Mouse (Mus musculus): ENCODE measurements at regions not wholly inside any gene's neighbourhood (a gene's known extent, or its start where the extent isn't known, plus 50 kb on each side); places are given as distances from the start of the nearest gene placed in this dataset.

DNA sequence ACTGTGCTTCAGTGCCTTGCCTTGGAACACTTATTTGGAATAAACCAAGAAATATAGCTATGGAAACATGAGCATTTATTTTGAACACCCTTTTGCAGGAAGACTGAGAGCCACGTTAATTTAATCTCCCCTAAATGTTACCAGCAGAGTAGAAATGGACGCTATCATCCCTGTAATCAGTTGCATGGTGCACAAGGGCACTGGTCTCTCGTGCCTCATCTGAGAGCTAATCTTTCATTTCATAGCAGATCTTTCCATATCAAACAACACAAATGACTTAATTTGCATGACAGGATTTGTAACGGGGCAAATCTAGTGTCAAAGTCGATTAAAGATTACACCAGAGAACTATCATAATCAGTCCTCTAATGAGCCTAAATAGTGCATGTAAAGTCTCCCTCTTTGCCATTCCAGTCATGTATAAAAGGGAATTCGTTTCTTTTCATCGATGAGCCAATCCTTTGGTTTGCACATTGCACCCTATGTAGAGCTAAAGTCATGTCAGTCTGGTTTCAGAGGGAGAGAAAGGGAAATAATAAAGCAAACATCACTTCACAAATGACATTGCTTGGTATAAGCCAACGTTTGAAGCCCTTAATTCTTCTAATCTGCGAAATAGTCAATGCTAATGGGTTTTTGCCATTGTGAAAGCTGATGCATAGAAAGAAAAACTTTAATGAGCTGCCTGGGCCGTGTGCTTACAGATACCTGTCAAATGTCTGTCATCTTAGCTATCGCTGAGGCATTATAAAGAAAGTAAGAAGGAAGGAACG, 198.7 kb upstream of the Sp8 start:
- Histone ChIP-seq H3K27me3 (ENCODE audit: control insufficient read depth, insufficient read depth, low read length) (no peaks in the 10 kb centered on the region), H3K27ac (ENCODE audit: control insufficient read depth, insufficient read depth, low read length) (no peak overlapping the region), H3K4me1 (replicated peaks; ENCODE audit: control insufficient read depth, insufficient read depth, low read length) (no peaks in the 10 kb centered on the region), H3K4me3 (ENCODE audit: control insufficient read depth, insufficient read depth, low read length) (no peak overlapping the region), H3K36me3 (ENCODE audit: control insufficient read depth, insufficient read depth, low read length) (no peaks in the 10 kb centered on the region)
- 92% methylated on average over 12 of the region's 12 CpGs for WGBS
- no peak for TF ChIP-seq CTCF (IDR thresholded peaks at IDR 0.05; ENCODE audit: borderline replicate concordance, control insufficient read depth, extremely low read depth, insufficient read depth, low read length, poor library complexity)
- TF ChIP-seq POLR2A (IDR thresholded peaks at IDR 0.05; ENCODE audit: control insufficient read depth, extremely low read depth, insufficient read depth, low read length, poor library complexity), result no peak
- DNase-seq, result no peak

DNA sequence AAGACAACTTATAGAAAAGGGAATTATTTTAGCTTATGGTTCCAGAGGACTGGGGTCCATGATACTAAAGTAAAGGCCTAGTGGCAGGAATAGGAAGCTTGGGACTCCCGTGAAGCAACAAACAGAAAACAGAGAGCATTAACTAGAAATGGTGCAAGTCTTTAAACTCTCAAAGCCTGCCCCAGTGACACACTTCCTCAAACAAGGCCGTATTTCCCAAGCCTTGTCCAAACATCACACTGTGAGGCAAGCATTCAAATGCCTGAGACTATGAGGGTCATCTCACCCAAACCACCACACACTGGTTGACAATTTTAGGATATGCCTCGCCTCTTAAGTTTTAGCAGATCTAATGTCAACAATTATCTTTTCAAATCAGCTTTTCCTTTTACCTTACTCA, 205.2 kb upstream of the Sp8 start:
- 93% methylated on average over 3 of the region's 3 CpGs for WGBS

DNA sequence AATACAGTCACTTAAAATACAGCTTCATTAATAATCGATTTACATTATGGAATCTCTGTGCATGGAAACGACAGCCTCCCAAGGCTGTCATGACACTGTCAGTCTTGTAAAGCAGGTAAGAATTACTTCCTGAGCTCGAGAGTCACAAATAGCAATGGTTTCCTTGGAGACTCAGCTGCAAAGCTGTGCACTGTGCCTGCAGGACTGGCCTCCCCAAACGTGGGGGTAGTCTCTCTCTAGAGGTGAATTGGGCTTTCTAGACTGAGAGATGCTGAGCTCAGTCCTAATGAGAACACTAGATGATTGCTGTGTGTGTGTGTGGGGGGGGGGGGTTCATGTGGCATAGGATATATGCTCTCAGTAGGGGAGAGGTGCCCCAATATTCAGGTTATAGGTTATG, 208.9 kb upstream of the Sp8 start:
- Histone ChIP-seq H3K4me3 (ENCODE audit: control insufficient read depth, insufficient read depth, low read length) (no peak overlapping the region), H3K27ac (ENCODE audit: control insufficient read depth, insufficient read depth, low read length) (no peak overlapping the region), H3K4me1 (replicated peaks; ENCODE audit: control insufficient read depth, insufficient read depth, low read length) (no peaks in the 10 kb centered on the region), H3K36me3 (ENCODE audit: control insufficient read depth, insufficient read depth, low read length) (no peaks in the 10 kb centered on the region), H3K27me3 (ENCODE audit: control insufficient read depth, insufficient read depth, low read length) (no peaks in the 10 kb centered on the region)
- DNase-seq, result no peak
- TF ChIP-seq CTCF (IDR thresholded peaks at IDR 0.05; ENCODE audit: borderline replicate concordance, control insufficient read depth, extremely low read depth, insufficient read depth, low read length, poor library complexity) (no peak), POLR2A (IDR thresholded peaks at IDR 0.05; ENCODE audit: control insufficient read depth, extremely low read depth, insufficient read depth, low read length, poor library complexity) (no peak)
- WGBS, result 50% methylated on average over 4 of the region's 4 CpGs

More for the DNA sequence above, 205.2 kb upstream of the Sp8 start:
- no peak overlapping the region for H3K4me3 ChIP-seq (ENCODE audit: control insufficient read depth, insufficient read depth, low read length)
- TF ChIP-seq CTCF (IDR thresholded peaks at IDR 0.05; ENCODE audit: borderline replicate concordance, control insufficient read depth, extremely low read depth, insufficient read depth, low read length, poor library complexity) (no peak), POLR2A (IDR thresholded peaks at IDR 0.05; ENCODE audit: control insufficient read depth, extremely low read depth, insufficient read depth, low read length, poor library complexity) (no peak)
- H3K4me1 ChIP-seq (replicated peaks; ENCODE audit: control insufficient read depth, insufficient read depth, low read length), result no peaks in the 10 kb centered on the region
- no peaks in the 10 kb centered on the region for H3K36me3 ChIP-seq (ENCODE audit: control insufficient read depth, insufficient read depth, low read length)
- no peak for DNase-seq
- no peaks in the 10 kb centered on the region for H3K27me3 ChIP-seq (ENCODE audit: control insufficient read depth, insufficient read depth, low read length)
- H3K27ac ChIP-seq (ENCODE audit: control insufficient read depth, insufficient read depth, low read length), result no peak overlapping the region

DNA sequence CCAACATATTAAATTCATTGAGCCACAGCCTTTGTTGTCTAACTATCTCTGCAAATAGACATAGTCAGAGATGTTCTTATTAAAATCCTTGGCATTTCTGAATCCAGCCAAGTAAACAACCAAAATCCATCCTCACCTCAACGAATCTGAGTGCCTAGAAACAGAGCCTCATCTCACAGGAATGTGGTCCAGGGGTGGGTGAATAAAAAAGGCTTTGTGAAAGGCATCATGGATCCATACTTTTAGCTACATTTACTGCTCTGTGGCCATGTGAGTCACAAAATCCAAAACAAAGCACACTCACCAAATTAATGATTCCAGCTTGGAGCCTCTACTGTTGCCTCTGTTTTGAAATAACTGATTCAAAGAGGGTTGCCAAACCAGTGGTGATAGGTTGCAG, 210.7 kb upstream of the Sp8 start:
- DNase-seq, result no peak
- no peaks in the 10 kb centered on the region for H3K27me3 ChIP-seq (ENCODE audit: control insufficient read depth, insufficient read depth, low read length)
- WGBS, result 66% methylated on average over 1 of the region's 1 CpGs
- no peak overlapping the region for H3K27ac ChIP-seq (ENCODE audit: control insufficient read depth, insufficient read depth, low read length)
- no peak overlapping the region for H3K4me3 ChIP-seq (ENCODE audit: control insufficient read depth, insufficient read depth, low read length)
- H3K36me3 ChIP-seq (ENCODE audit: control insufficient read depth, insufficient read depth, low read length), result no peaks in the 10 kb centered on the region
- no peaks in the 10 kb centered on the region for H3K4me1 ChIP-seq (replicated peaks; ENCODE audit: control insufficient read depth, insufficient read depth, low read length)
- no peak for TF ChIP-seq CTCF (IDR thresholded peaks at IDR 0.05; ENCODE audit: borderline replicate concordance, control insufficient read depth, extremely low read depth, insufficient read depth, low read length, poor library complexity)

DNA sequence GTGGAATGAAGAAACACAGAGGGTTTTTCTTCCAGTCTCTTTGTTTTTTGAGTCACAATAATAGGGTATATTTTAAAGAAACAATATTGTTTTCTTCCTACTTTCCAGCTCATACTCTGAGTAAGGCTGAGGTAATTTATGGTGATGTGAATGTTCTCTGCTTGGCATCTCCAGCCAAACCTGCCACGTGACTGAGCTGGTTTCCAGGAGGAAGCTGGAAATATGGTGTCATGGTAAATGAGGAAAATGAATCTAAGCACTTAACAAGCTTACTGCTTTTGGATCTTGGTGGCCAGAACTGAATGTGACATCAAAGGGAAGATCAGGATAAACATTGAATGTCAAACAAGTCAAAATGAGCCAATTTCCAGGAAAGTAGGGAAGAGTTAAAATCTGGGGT, 215.8 kb upstream of the Sp8 start:
- Histone ChIP-seq H3K27me3 (ENCODE audit: control insufficient read depth, insufficient read depth, low read length) (no peaks in the 10 kb centered on the region), H3K4me1 (replicated peaks; ENCODE audit: control insufficient read depth, insufficient read depth, low read length) (no peaks in the 10 kb centered on the region), H3K36me3 (ENCODE audit: control insufficient read depth, insufficient read depth, low read length) (no peaks in the 10 kb centered on the region), H3K27ac (ENCODE audit: control insufficient read depth, insufficient read depth, low read length) (no peak overlapping the region), H3K4me3 (ENCODE audit: control insufficient read depth, insufficient read depth, low read length) (no peak overlapping the region)
- TF ChIP-seq CTCF (IDR thresholded peaks at IDR 0.05; ENCODE audit: borderline replicate concordance, control insufficient read depth, extremely low read depth, insufficient read depth, low read length, poor library complexity), result no peak
- no peak for TF ChIP-seq POLR2A (IDR thresholded peaks at IDR 0.05; ENCODE audit: control insufficient read depth, extremely low read depth, insufficient read depth, low read length, poor library complexity)
- DNase-seq, result no peak
- WGBS, result 54% methylated on average over 1 of the region's 1 CpGs

DNA sequence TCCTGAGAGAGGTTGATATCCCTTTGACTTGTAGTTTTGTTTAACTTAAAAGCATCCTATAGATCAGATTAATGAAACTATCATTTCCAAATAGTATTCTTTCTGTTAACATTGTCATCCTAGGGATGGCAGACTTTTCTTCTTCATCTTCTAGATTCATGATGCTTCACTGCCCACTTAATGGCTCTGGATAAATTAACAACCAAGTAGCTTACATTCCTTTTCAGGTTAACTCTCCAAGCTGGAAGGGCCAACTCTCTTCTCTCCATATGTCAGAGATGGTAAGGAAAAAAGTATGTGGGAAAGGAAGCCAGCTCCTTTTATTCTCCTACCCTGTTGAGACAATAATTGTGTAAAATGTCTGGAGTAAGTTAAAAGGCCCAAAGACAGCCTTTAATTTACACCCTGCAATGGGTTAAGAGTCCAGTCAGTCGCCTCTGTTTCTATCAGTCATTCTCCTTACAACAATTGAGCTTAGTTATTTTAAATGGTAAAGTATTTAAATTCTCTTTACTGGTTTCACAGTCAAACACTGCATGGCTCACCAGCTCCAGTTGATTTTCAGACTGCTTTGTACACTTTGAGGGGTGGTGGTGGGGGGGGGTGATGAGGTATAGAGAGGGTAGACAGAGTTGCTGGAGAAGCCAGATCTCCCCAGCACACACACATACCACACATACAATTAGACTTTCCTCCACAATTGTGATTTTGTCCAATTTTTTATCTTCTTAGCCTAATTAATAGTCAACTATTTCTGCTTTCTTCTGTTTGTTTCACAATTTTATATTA, 224.2 kb upstream of the Sp8 start:
- H3K27ac ChIP-seq (ENCODE audit: control insufficient read depth, insufficient read depth, low read length), result no peak overlapping the region
- no peaks in the 10 kb centered on the region for H3K4me1 ChIP-seq (replicated peaks; ENCODE audit: control insufficient read depth, insufficient read depth, low read length)
- no peak for DNase-seq
- H3K27me3 ChIP-seq (ENCODE audit: control insufficient read depth, insufficient read depth, low read length), result no peaks in the 10 kb centered on the region
- H3K4me3 ChIP-seq (ENCODE audit: control insufficient read depth, insufficient read depth, low read length), result no peak overlapping the region
- 92% methylated on average over 1 of the region's 1 CpGs for WGBS
- TF ChIP-seq POLR2A (IDR thresholded peaks at IDR 0.05; ENCODE audit: control insufficient read depth, extremely low read depth, insufficient read depth, low read length, poor library complexity), result no peak
- TF ChIP-seq CTCF (IDR thresholded peaks at IDR 0.05; ENCODE audit: borderline replicate concordance, control insufficient read depth, extremely low read depth, insufficient read depth, low read length, poor library complexity), result no peak
- no peaks in the 10 kb centered on the region for H3K36me3 ChIP-seq (ENCODE audit: control insufficient read depth, insufficient read depth, low read length)
